ENCODE assay signal across 26 mouse cellular contexts in the genomic region with DNA sequence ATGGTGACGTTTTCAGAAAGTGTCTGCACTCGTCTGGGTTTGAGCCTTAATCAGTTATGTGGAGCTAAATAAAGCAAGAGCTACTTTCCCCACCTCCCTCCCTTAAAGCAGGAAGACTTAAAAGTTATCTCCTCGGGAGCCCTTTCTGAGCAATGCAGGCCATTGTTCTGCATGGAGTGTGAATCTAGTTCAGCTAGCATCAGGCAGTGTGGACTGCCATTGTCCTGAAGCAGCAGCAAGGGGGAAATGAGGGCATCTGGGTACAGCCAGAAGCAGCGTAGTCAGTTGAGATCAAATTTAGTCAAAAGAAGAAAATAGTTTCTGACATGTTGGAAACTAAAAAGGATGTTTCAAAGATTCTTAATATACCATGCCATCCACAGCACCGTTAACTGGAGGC. TPM values are rescaled to one million over a fixed set of nuclear protein-coding genes. Genes with fewer than 3 reads are reported as not detected.
DNase-seq lines count a peak whose midpoint lies in the region; ATAC-seq lines count a peak whose summit lies in the region.
"Had no signal": no experiment of that assay in that cellular context is flagged by ENCODE, and none has a peak within 500 bp of the region (broad histone marks: within the 10 kb centered on the region; RNA-seq: fewer than 3 reads in every experiment).

No protein-coding gene starts in this region.

- peaks cover 10% of the 10 kb centered on the region for H3K4me1 ChIP-seq in heart, embryonic 16.5 days (ENCODE audit: control insufficient read depth, insufficient read depth, low read length)
- peaks cover 12% of the 10 kb centered on the region for H3K4me1 ChIP-seq in embryonic facial prominence, embryonic 13.5 days
- H3K4me1 ChIP-seq: midbrain, embryonic 13.5 days had no signal

- no peak overlapping the region for H3K4me3 ChIP-seq in heart, embryonic 16.5 days (ENCODE audit: low read length)
- H3K4me3 ChIP-seq in embryonic facial prominence, embryonic 13.5 days: no peak overlapping the region
- H3K4me3 ChIP-seq: forebrain, embryonic 12.5 days; midbrain, embryonic 13.5 days had no signal

- 22% methylated on average over 5 of the region's 5 CpGs for WGBS in heart, embryonic 16.5 days
- WGBS in embryonic facial prominence, embryonic 13.5 days: 29% methylated on average over 5 of the region's 5 CpGs

- no peak for DNase-seq in frontal cortex, postnatal 14 days (ENCODE audit: low spot score in 2 of 2)
- DNase-seq in heart, postnatal 4 days: no peak
- DNase-seq in retina, postnatal 1 day: peak; percentile 86
- no peak for DNase-seq in adrenal gland, adult 18-20 months (ENCODE audit: low spot score in 2 of 2)
- DNase-seq: cerebellum, adult 8-10 months; kidney, adult 11 months; left cerebral cortex, postnatal 4 days; liver, postnatal 0 days; lung, postnatal 10 days; right cerebral cortex, postnatal 4 days had no signal

- H3K27me3 ChIP-seq in heart, embryonic 16.5 days (ENCODE audit: control insufficient read depth, insufficient read depth, low read length): no peaks in the 10 kb centered on the region
- H3K27me3 ChIP-seq in embryonic facial prominence, embryonic 13.5 days: no peaks in the 10 kb centered on the region
- H3K27me3 ChIP-seq: forebrain, embryonic 12.5 days; midbrain, embryonic 13.5 days had no signal

- H3K4me2 ChIP-seq in heart, embryonic 16.5 days (ENCODE audit: low read depth, low read length): no peak overlapping the region
- H3K4me2 ChIP-seq in embryonic facial prominence, embryonic 13.5 days: no peak overlapping the region
- H3K4me2 ChIP-seq: forebrain, embryonic 12.5 days; midbrain, embryonic 13.5 days had no signal

- no peak overlapping the region for H3K9ac ChIP-seq in heart, embryonic 16.5 days (ENCODE audit: low read length)
- H3K9ac ChIP-seq in embryonic facial prominence, embryonic 13.5 days: no peak overlapping the region
- H3K9ac ChIP-seq: forebrain, embryonic 12.5 days; liver, postnatal 0 days; midbrain, embryonic 13.5 days had no signal

- peak; percentile 75 for ATAC-seq in frontal cortex, adult (ENCODE audit: low TSS enrichment)
- ATAC-seq in heart, embryonic 16.5 days (replicated peaks; ENCODE audit: extremely low read depth, insufficient read depth, low FRiP score): no peak
- ATAC-seq in embryonic facial prominence, embryonic 13.5 days (ENCODE audit: insufficient number of reproducible peaks, insufficient read depth, low FRiP score, low TSS enrichment, low read depth): no peak
- ATAC-seq: liver, postnatal 0 days; midbrain, embryonic 13.5 days had no signal

- H3K9me3 ChIP-seq in heart, embryonic 16.5 days (replicated peaks; ENCODE audit: control insufficient read depth, low read length): no peaks in the 10 kb centered on the region
- H3K9me3 ChIP-seq in embryonic facial prominence, embryonic 13.5 days: no peaks in the 10 kb centered on the region
- H3K9me3 ChIP-seq: forebrain, embryonic 12.5 days; midbrain, embryonic 13.5 days had no signal

- no peaks in the 10 kb centered on the region for H3K36me3 ChIP-seq in heart, embryonic 16.5 days (ENCODE audit: control insufficient read depth, insufficient read depth)
- H3K36me3 ChIP-seq in embryonic facial prominence, embryonic 13.5 days: peaks cover 14% of the 10 kb centered on the region
- H3K36me3 ChIP-seq: forebrain, embryonic 12.5 days had no signal

- peak overlapping the region; percentile 56 for H3K27ac ChIP-seq in heart, embryonic 16.5 days (ENCODE audit: low read length)
- peak overlapping the region; percentile 44; the same call in 1 of the 2 replicates for H3K27ac ChIP-seq in embryonic facial prominence, embryonic 13.5 days
- H3K27ac ChIP-seq: forebrain, embryonic 12.5 days; kidney, postnatal 0 days; midbrain, embryonic 13.5 days had no signal

RNA-seq across cellular contexts. Expression of gene Btbd8, which starts 28.7 kb away (rescaled TPM):
- 3.2 TPM in 2 replicates for polyA plus RNA-seq in heart, embryonic 16.5 days (2015; fragmentation: Nextera tagmentation; extraction: Ambion mirVana)
- total RNA-seq in heart, postnatal 4 days (2021): 1 to 10 TPM; 6.3 to 6.8 TPM
- 5.9 and 6.2 TPM in 2 replicates for polyA plus RNA-seq in embryonic facial prominence, embryonic 13.5 days (2015; fragmentation: Nextera tagmentation; extraction: Ambion mirVana)
- total RNA-seq in adrenal gland, adult 18-20 months (2021): 1 to 10 TPM; 4.9 to 5.6 TPM

RNA-seq across cellular contexts. Expression of gene Lpcat2b, which starts 35.2 kb away (rescaled TPM):
- polyA plus RNA-seq in heart, embryonic 16.5 days (2015; fragmentation: Nextera tagmentation; extraction: Ambion mirVana): not detected in 2 replicates
- not detected for total RNA-seq in heart, postnatal 4 days (2021)
- not detected in 2 replicates for polyA plus RNA-seq in embryonic facial prominence, embryonic 13.5 days (2015; fragmentation: Nextera tagmentation; extraction: Ambion mirVana)
- not detected for total RNA-seq in adrenal gland, adult 18-20 months (2021)
- total RNA-seq: adrenal gland, postnatal 4 days; gastrocnemius, postnatal 4 days; left cerebral cortex, postnatal 4 days; liver, adult 2 months; megakaryocyte progenitor cell, adult 5-6 weeks; neutrophil, adult 5-6 weeks had no signal
- polyA plus RNA-seq: C2C12; forebrain, embryonic 12.5 days; hindbrain, embryonic 11.5 days; kidney, postnatal 0 days; liver, adult 2 months; liver, postnatal 0 days; midbrain, embryonic 13.5 days; stomach, embryonic 16.5 days; thymus, postnatal 0 days; urinary bladder, adult 2 months had no signal

RNA-seq across cellular contexts. Expression of gene Gm42669, which starts 40.9 kb away (rescaled TPM):
- 0.21 and 0.30 TPM in 2 replicates for polyA plus RNA-seq in heart, embryonic 16.5 days (2015; fragmentation: Nextera tagmentation; extraction: Ambion mirVana)
- total RNA-seq in heart, postnatal 4 days (2021): under 1 TPM in 1 of 2 experiments, not detected in 1; 0.10 TPM
- 0.66 and 0.72 TPM in 2 replicates for polyA plus RNA-seq in embryonic facial prominence, embryonic 13.5 days (2015; fragmentation: Nextera tagmentation; extraction: Ambion mirVana)
- not detected for total RNA-seq in adrenal gland, adult 18-20 months (2021)
- total RNA-seq: adrenal gland, postnatal 4 days had no signal
- polyA plus RNA-seq: liver, adult 2 months had no signal
